Mouse (Mus musculus): ENCODE measurements around the gene Phlda1.

- TF ChIP-seq CTCF (IDR thresholded peaks at IDR 0.05; ENCODE audit: control insufficient read depth, insufficient read depth, insufficient replicate concordance, low read depth, low read length), result no peak
- TF ChIP-seq POLR2A (IDR thresholded peaks at IDR 0.05; ENCODE audit: control insufficient read depth, low read depth, low read length), result no peak
Observed at GRCm38 (mm10) chr10:111507460-111508211, 1.6 kb downstream of the Phlda1 start.
